Mouse (Mus musculus) hindbrain, embryonic 13.5 days (tissue): ENCODE data around the gene Cd7. TPM values are rescaled to one million over a fixed set of nuclear protein-coding genes. Genes with fewer than 3 reads are reported as not detected.
A peak's percentile ranks its signal among the peaks of the same experiment; 100 is the strongest.

Source experiments
- ATAC-seq: fragments of 200-750 bp; cut with Nextera tagmentation; 2 replicates; pipeline ENCODE4 v1.8.0; 2017; ENCODE audit warnings: moderate TSS enrichment; ENCODE audit not compliant: low FRiP score
- H3K27ac ChIP-seq: fragments of 300-500 bp; sonication (generic); 2 replicates; pipeline ENCODE4 v1.5.1; 2015; ENCODE audit warnings: inconsistent platforms, mild to moderate bottlenecking, moderate library complexity
- H3K27me3 ChIP-seq: fragments of 300-500 bp; sonication (generic); 2 replicates; pipeline ENCODE4 v1.6.1; 2015; ENCODE audit warnings: mild to moderate bottlenecking, inconsistent platforms
- H3K36me3 ChIP-seq: fragments of 300-500 bp; sonication (generic); 2 replicates; pipeline ENCODE4 v1.6.1; 2015; ENCODE audit warnings: mild to moderate bottlenecking, inconsistent platforms
- H3K4me1 ChIP-seq: fragments of 300-500 bp; sonication (generic); replicated peaks from 2 replicates; pipeline ENCODE4 v1.6.1; 2015; ENCODE audit warnings: inconsistent platforms
- H3K4me2 ChIP-seq: fragments of 300-500 bp; sonication (generic); 2 replicates; pipeline ENCODE4 v1.6.1; 2015; ENCODE audit warnings: inconsistent platforms, mild to moderate bottlenecking, moderate library complexity
- H3K4me3 ChIP-seq: fragments of 300-500 bp; sonication (generic); 2 replicates; pipeline ENCODE4 v1.5.1; 2015; ENCODE audit warnings: mild to moderate bottlenecking, inconsistent platforms
- H3K9ac ChIP-seq: fragments of 300-500 bp; sonication (generic); 2 replicates; pipeline ENCODE4 v1.6.1; 2015; ENCODE audit warnings: mild to moderate bottlenecking, inconsistent platforms
- H3K9me3 ChIP-seq: fragments of 300-500 bp; sonication (generic); 2 replicates; pipeline ENCODE4 v1.6.1; 2016; ENCODE audit warnings: inconsistent platforms
- WGBS: fragments of 180-500 bp; shearing (Covaris S2); methylation state at CpG from one replicate; pipeline ENCODE4 v1.1.7; 2015; 5-methylcytosine and 5-hydroxymethylcytosine counted together
- polyA plus RNA-seq: library from polyadenylated mRNA; unstranded; fragments of >200 nt; fragmentation: Nextera tagmentation; extraction: Ambion mirVana; gene quantifications from 2 replicates; pipeline ENCODE4 v1.2.1, GENCODE M21; 2015

Cd7 gene
- polyA plus RNA-seq, 1 experiment from 2014 or later, result not detected

- no peak for ATAC-seq
- 99% methylated on average over 3 of the region's 3 CpGs for WGBS
- no peaks in the 10 kb centered on the region for H3K27me3 ChIP-seq
Observed at GRCm38 (mm10) chr11:121010044-121010755, 29.0 kb downstream of the Cd7 start.

GRCm38 (mm10) chr11:121006184-121006583, 33.0 kb downstream of the Cd7 start:
- Histone ChIP-seq H3K4me3 (no peak overlapping the region), H3K27ac (no peak overlapping the region), H3K4me2 (no peak overlapping the region), H3K27me3 (no peaks in the 10 kb centered on the region), H3K9me3 (no peaks in the 10 kb centered on the region), H3K36me3 (no peaks in the 10 kb centered on the region), H3K4me1 (no peaks in the 10 kb centered on the region), H3K9ac (no peak overlapping the region)
- no peak for ATAC-seq
- WGBS, result 72% methylated on average over 6 of the region's 6 CpGs

More at GRCm38 (mm10) chr11:121010044-121010755, 29.0 kb downstream of the Cd7 start:
- Histone ChIP-seq H3K4me2 (no peak overlapping the region), H3K4me3 (no peak overlapping the region), H3K36me3 (no peaks in the 10 kb centered on the region), H3K4me1 (no peaks in the 10 kb centered on the region), H3K9me3 (no peaks in the 10 kb centered on the region), H3K9ac (no peak overlapping the region), H3K27ac (no peak overlapping the region)

- Histone ChIP-seq H3K36me3 (no peaks in the 10 kb centered on the region), H3K4me3 (no peak overlapping the region), H3K4me1 (no peaks in the 10 kb centered on the region), H3K9ac (no peak overlapping the region), H3K27ac (no peak overlapping the region), H3K4me2 (no peak overlapping the region), H3K9me3 (no peaks in the 10 kb centered on the region), H3K27me3 (no peaks in the 10 kb centered on the region)
- WGBS, result 62% methylated on average over 5 of the region's 5 CpGs
- no peak for ATAC-seq
Observed at GRCm38 (mm10) chr11:121004281-121004680, 34.9 kb downstream of the Cd7 start.

- H3K36me3 ChIP-seq, result 0 out of 2 replicates have a peak, but pooled peaks cover 4% of the 10 kb centered on the region
- H3K27ac ChIP-seq, result no peak overlapping the region
- H3K4me2 ChIP-seq, result no peak overlapping the region
- H3K4me1 ChIP-seq, result no peaks in the 10 kb centered on the region
- no peak overlapping the region for H3K9ac ChIP-seq
- H3K27me3 ChIP-seq, result no peaks in the 10 kb centered on the region
- ATAC-seq, result no peak
- H3K9me3 ChIP-seq, result no peaks in the 10 kb centered on the region
- no peak overlapping the region for H3K4me3 ChIP-seq
- 70% methylated on average over 4 of the region's 4 CpGs for whole genome bisulfite sequencing
Observed at GRCm38 (mm10) chr11:121001966-121002365, 37.3 kb downstream of the Cd7 start.

GRCm38 (mm10) chr11:120994741-120995140, 44.5 kb downstream of the Cd7 start:
- Histone ChIP-seq H3K4me2 (no peak overlapping the region), H3K4me1 (peaks cover 27% of the 10 kb centered on the region), H3K27ac (no peak overlapping the region), H3K9me3 (no peaks in the 10 kb centered on the region), H3K27me3 (no peaks in the 10 kb centered on the region), H3K36me3 (0 out of 2 replicates have a peak, but pooled peaks cover 4% of the 10 kb centered on the region), H3K4me3 (no peak overlapping the region), H3K9ac (no peak overlapping the region)
- ATAC-seq, result no peak
- WGBS, result 87% methylated on average over 6 of the region's 6 CpGs

- Histone ChIP-seq H3K36me3 (0 out of 2 replicates have a peak, but pooled peaks cover 4% of the 10 kb centered on the region), H3K4me2 (no peak overlapping the region), H3K4me1 (peaks cover 38% of the 10 kb centered on the region), H3K27ac (no peak overlapping the region), H3K9ac (no peak overlapping the region), H3K4me3 (no peak overlapping the region), H3K9me3 (no peaks in the 10 kb centered on the region), H3K27me3 (no peaks in the 10 kb centered on the region)
- no peak for ATAC-seq
- 70% methylated on average over 5 of the region's 5 CpGs for WGBS
Observed at GRCm38 (mm10) chr11:120993586-120993985, 45.6 kb downstream of the Cd7 start.

GRCm38 (mm10) chr11:120993080-120993479, 46.1 kb downstream of the Cd7 start:
- H3K36me3 ChIP-seq, result 0 out of 2 replicates have a peak, but pooled peaks cover 4% of the 10 kb centered on the region
- no peak overlapping the region for H3K4me2 ChIP-seq
- H3K27ac ChIP-seq, result no peak overlapping the region
- H3K27me3 ChIP-seq, result no peaks in the 10 kb centered on the region
- H3K4me1 ChIP-seq, result peaks cover 44% of the 10 kb centered on the region
- no peak overlapping the region for H3K4me3 ChIP-seq
- 96% methylated on average over 3 of the region's 3 CpGs for WGBS
- no peaks in the 10 kb centered on the region for H3K9me3 ChIP-seq
- ATAC-seq, result no peak
- no peak overlapping the region for H3K9ac ChIP-seq

GRCm38 (mm10) chr11:120991791-120992190, 47.4 kb downstream of the Cd7 start:
- peak overlapping the region; percentile 64 for H3K4me2 ChIP-seq
- H3K27ac ChIP-seq, result peak overlapping the region; percentile 97
- H3K9ac ChIP-seq, result peak overlapping the region; percentile 100
- no peaks in the 10 kb centered on the region for H3K9me3 ChIP-seq
- no peak; the same call in 1 of the 2 replicates for ATAC-seq
- H3K27me3 ChIP-seq, result no peaks in the 10 kb centered on the region
- H3K36me3 ChIP-seq, result no peaks in the 10 kb centered on the region
- H3K4me3 ChIP-seq, result peak overlapping the region; percentile 99
- H3K4me1 ChIP-seq, result peaks cover 56% of the 10 kb centered on the region
- WGBS, result 82% methylated on average over 3 of the region's 3 CpGs

GRCm38 (mm10) chr11:120990951-120991526, 48.2 kb downstream of the Cd7 start, which contains the start of gene Csnk1d:
Gene Csnk1d (minus strand): TSS chr11:120991330.
- Histone ChIP-seq H3K36me3 (peaks cover 5% of the 10 kb centered on the region), H3K9me3 (no peaks in the 10 kb centered on the region), H3K4me1 (peaks cover 59% of the 10 kb centered on the region), H3K4me2 (peak within 1 kb of the TSS; percentile 81), H3K27me3 (no peaks in the 10 kb centered on the region), H3K9ac (peak within 1 kb of the TSS; percentile 100), H3K27ac (peak within 1 kb of the TSS; percentile 97), H3K4me3 (peak within 1 kb of the TSS; percentile 99)
- peak; percentile 82 for ATAC-seq
- WGBS, result under 1% methylated on average over 59 of the region's 59 CpGs

- peak overlapping the region; percentile 97 for H3K27ac ChIP-seq
- peaks cover 59% of the 10 kb centered on the region for H3K4me1 ChIP-seq
- WGBS, result under 1% methylated on average over 25 of the region's 35 CpGs
- H3K27me3 ChIP-seq, result no peaks in the 10 kb centered on the region
- peak overlapping the region; percentile 99 for H3K4me3 ChIP-seq
- peak overlapping the region; percentile 100 for H3K9ac ChIP-seq
- H3K36me3 ChIP-seq, result peaks cover 12% of the 10 kb centered on the region
- peak overlapping the region; percentile 81 for H3K4me2 ChIP-seq
- ATAC-seq, result peak; percentile 50; the same call in 1 of the 2 replicates
- no peaks in the 10 kb centered on the region for H3K9me3 ChIP-seq
Observed at GRCm38 (mm10) chr11:120990126-120990781, 49.0 kb downstream of the Cd7 start.

- WGBS, result 39% methylated on average over 1 of the region's 1 CpGs
- Histone ChIP-seq H3K4me1 (peaks cover 64% of the 10 kb centered on the region), H3K9ac (peak overlapping the region; percentile 100), H3K27me3 (no peaks in the 10 kb centered on the region), H3K4me3 (peak overlapping the region; percentile 99), H3K36me3 (peaks cover 18% of the 10 kb centered on the region), H3K27ac (no peak overlapping the region), H3K9me3 (no peaks in the 10 kb centered on the region), H3K4me2 (peak overlapping the region; percentile 81)
- ATAC-seq, result no peak
Observed at GRCm38 (mm10) chr11:120989523-120989922, 49.7 kb downstream of the Cd7 start.

- Histone ChIP-seq H3K4me1 (peaks cover 60% of the 10 kb centered on the region), H3K27me3 (no peaks in the 10 kb centered on the region), H3K9ac (peak overlapping the region; percentile 100), H3K36me3 (peaks cover 27% of the 10 kb centered on the region), H3K4me3 (peak overlapping the region; percentile 99), H3K4me2 (peak overlapping the region; percentile 81), H3K27ac (no peak overlapping the region), H3K9me3 (no peaks in the 10 kb centered on the region)
- ATAC-seq, result no peak
- WGBS, result 84% methylated on average over 4 of the region's 4 CpGs
Observed at GRCm38 (mm10) chr11:120988410-120988809, 50.8 kb downstream of the Cd7 start.
